Mouse (Mus musculus): ENCODE measurements around the gene Dmrt3.

- TF ChIP-seq CTCF (IDR thresholded peaks at IDR 0.05; ENCODE audit: low read depth, low read length): no peak
- TF ChIP-seq POLR2A (IDR thresholded peaks at IDR 0.05; ENCODE audit: extremely low read depth, insufficient read depth, low read length): no peak
Observed at GRCm38 (mm10) chr19:25612806-25613295, 2.8 kb downstream of the Dmrt3 start.
